Mouse (Mus musculus) lung, postnatal 14 days (tissue): ENCODE results near the gene Mkks.
"Not testable (repeated sequence)": the region's sequence is repeated elsewhere in the genome, so short reads cannot be mapped to it uniquely, and the experiment has no call there.

Experiments
- DNase-seq: peaks from one replicate; pipeline ENCODE4 v3.0.0; 2021

The Mkks gene

GRCm38 (mm10) chr2:136891068-136891950 lies at the start of gene Mkks, which contains the start of the genes Slx4ip and AL731706.1:
Gene Mkks (minus strand): TSS chr2:136891389.
Gene Slx4ip (plus strand): TSS chr2:136891218.
Gene AL731706.1 (minus strand): TSS chr2:136891389.
- DNase-seq: peak; percentile 99

- DNase-seq: no peak
Measured at GRCm38 (mm10) chr2:136938249-136938648, 47.1 kb upstream of the Mkks start.

GRCm38 (mm10) chr2:136936391-136937288 lies 45.5 kb upstream of the Mkks start:
- DNase-seq: no peak

- no peak for DNase-seq
Measured at GRCm38 (mm10) chr2:136921003-136921408, 29.8 kb upstream of the Mkks start.

- no peak for DNase-seq
Measured at GRCm38 (mm10) chr2:136920257-136920993, 29.2 kb upstream of the Mkks start.

- no peak for DNase-seq
Measured at GRCm38 (mm10) chr2:136919433-136919832, 28.2 kb upstream of the Mkks start.

GRCm38 (mm10) chr2:136914334-136914902 lies 23.2 kb upstream of the Mkks start:
- no peak for DNase-seq

- DNase-seq: peak; percentile 9
Measured at GRCm38 (mm10) chr2:136913021-136913420, 21.8 kb upstream of the Mkks start.

- no peak for DNase-seq
Measured at GRCm38 (mm10) chr2:136911958-136912411, 20.8 kb upstream of the Mkks start.

- no peak for DNase-seq
Measured at GRCm38 (mm10) chr2:136909298-136909697, 18.1 kb upstream of the Mkks start.

- DNase-seq: no peak
Measured at GRCm38 (mm10) chr2:136908596-136908995, 17.4 kb upstream of the Mkks start.

GRCm38 (mm10) chr2:136896131-136896530 lies 4.9 kb upstream of the Mkks start:
- DNase-seq: no peak

- DNase-seq: no peak
Measured at GRCm38 (mm10) chr2:136894494-136894893, 3.3 kb upstream of the Mkks start.

GRCm38 (mm10) chr2:136891951-136892371 lies 772 bp upstream of the Mkks start:
- peak; percentile 94 for DNase-seq

- not testable (repeated sequence) for DNase-seq
Measured at GRCm38 (mm10) chr2:136890716-136891067, 497 bp downstream of the Mkks start.

GRCm38 (mm10) chr2:136886846-136887245 lies 4.3 kb downstream of the Mkks start:
- DNase-seq: peak; percentile 34

GRCm38 (mm10) chr2:136885579-136885978 lies 5.6 kb downstream of the Mkks start, which contains the start of gene AL731706.2:
Gene AL731706.2 (minus strand): TSS chr2:136885679.
- no peak for DNase-seq

- DNase-seq: no peak
Measured at GRCm38 (mm10) chr2:136854543-136855388, 36.4 kb downstream of the Mkks start.

- no peak for DNase-seq
Measured at GRCm38 (mm10) chr2:136850366-136850765, 40.8 kb downstream of the Mkks start.

- DNase-seq: no peak
Measured at GRCm38 (mm10) chr2:136837994-136838393, 53.2 kb downstream of the Mkks start.

GRCm38 (mm10) chr2:136835882-136836281 lies 55.3 kb downstream of the Mkks start:
- no peak for DNase-seq
